Mouse (Mus musculus): ENCODE data around the gene Mybphl. TPM values are rescaled to one million over a fixed set of nuclear protein-coding genes. Genes with fewer than 3 reads are reported as not detected.

Mybphl gene
- polyA plus RNA-seq, 1 experiment from 2014 or later: 0.25 TPM

DNA sequence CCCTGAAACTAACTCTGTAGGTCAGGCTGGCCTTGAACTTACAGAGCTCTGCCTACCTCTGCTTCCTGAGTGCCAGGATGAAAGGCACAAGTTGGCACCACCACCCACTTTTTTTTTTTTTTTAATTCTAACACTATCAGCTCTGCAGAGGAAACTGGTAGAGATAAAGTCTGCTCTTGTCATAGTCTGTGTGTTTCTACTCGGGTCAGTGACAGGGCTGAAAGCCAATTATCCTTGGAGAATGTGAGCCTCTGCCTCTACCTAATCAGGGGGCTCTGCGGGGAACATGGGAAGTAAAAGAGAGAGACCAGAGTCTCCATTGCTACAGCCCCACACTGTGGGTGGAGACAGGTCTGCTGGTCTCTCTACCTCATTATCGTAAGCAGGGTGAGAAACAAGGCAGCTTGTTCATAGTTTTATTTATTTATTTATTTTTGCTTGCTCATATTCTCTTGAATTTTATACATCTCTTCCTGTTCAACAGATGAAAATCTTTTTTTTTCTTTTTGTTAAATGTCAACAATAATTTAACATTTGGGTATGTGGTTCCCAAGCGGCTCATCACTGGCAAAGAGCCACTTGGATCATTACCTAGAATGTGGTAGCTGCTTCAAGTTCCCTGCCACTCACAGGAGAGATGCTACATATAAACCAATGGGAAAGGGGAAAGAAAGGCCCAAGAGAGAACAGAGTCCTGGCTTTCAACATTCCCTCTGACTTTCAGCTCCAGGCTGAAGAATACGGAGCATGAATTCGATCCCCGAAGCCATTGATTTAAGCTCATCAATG lies 14.4 kb downstream of the Mybphl start:
- no peak overlapping the region for H3K27ac ChIP-seq
- peaks cover 19% of the 10 kb centered on the region for H3K4me1 ChIP-seq
- WGBS: 85% methylated on average over 7 of the region's 7 CpGs
- H3K4me3 ChIP-seq: no peak overlapping the region
- H3K27me3 ChIP-seq (replicated peaks): no peaks in the 10 kb centered on the region
- no peaks in the 10 kb centered on the region for H3K36me3 ChIP-seq
- no peaks in the 10 kb centered on the region for H3K9me3 ChIP-seq
- no peak for ATAC-seq (ENCODE audit: low FRiP score, low read depth)
- no peak overlapping the region for H3K9ac ChIP-seq
- no peak overlapping the region for H3K4me2 ChIP-seq (replicated peaks)

DNA sequence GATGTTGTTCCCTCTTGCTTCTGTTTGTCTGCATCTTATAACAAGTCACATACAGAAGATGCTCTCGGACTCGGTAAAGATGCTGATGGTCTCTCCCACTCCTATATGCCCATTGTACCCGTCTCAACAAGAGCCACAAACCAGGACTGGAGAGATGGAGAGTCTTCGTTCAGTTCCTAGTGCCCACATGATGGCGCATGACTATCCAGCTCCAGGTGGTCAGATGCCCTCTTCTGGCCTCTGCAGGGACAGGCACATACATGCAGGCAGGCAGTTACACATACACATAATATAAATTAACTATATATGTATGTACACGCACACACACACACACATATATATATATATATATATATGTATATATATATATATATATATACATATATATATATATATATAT lies 16.0 kb downstream of the Mybphl start:
- H3K9me3 ChIP-seq: no peaks in the 10 kb centered on the region
- H3K4me3 ChIP-seq: no peak overlapping the region
- no peak overlapping the region for H3K27ac ChIP-seq
- no peak overlapping the region for H3K9ac ChIP-seq
- no peak overlapping the region for H3K4me2 ChIP-seq (replicated peaks)
- WGBS: 75% methylated on average over 6 of the region's 6 CpGs
- no peaks in the 10 kb centered on the region for H3K27me3 ChIP-seq (replicated peaks)
- ATAC-seq (ENCODE audit: low FRiP score, low read depth): no peak
- H3K4me1 ChIP-seq: peaks cover 29% of the 10 kb centered on the region
- H3K36me3 ChIP-seq: no peaks in the 10 kb centered on the region; the same call in 1 of the 2 replicates

- peaks cover 29% of the 10 kb centered on the region for H3K4me1 ChIP-seq
- no peaks in the 10 kb centered on the region for H3K9me3 ChIP-seq
- 73% methylated on average over 14 of the region's 14 CpGs for WGBS
- peak overlapping the region; percentile 54; the same call in 1 of the 2 replicates for H3K9ac ChIP-seq
- no peak overlapping the region for H3K27ac ChIP-seq
- peak overlapping the region; percentile 74 for H3K4me2 ChIP-seq (replicated peaks)
- H3K4me3 ChIP-seq: no peak overlapping the region
- ATAC-seq (ENCODE audit: low FRiP score, low read depth): peak; percentile 10; the same call in 1 of the 2 replicates
- peaks cover 2% of the 10 kb centered on the region; the same call in 1 of the 2 replicates for H3K36me3 ChIP-seq
- no peaks in the 10 kb centered on the region for H3K27me3 ChIP-seq (replicated peaks)
These were observed 17.5 kb downstream of the Mybphl start for GRCm38 (mm10) chr3:108381945-108382875.

- peak within 1 kb of the TSS; percentile 54 for H3K9ac ChIP-seq
- peak; percentile 91 for ATAC-seq (ENCODE audit: low FRiP score, low read depth)
- H3K27me3 ChIP-seq (replicated peaks): no peaks in the 10 kb centered on the region
- peak within 1 kb of the TSS; percentile 59 for H3K4me3 ChIP-seq
- WGBS: 1% methylated on average over 44 of the region's 44 CpGs
- peak within 1 kb of the TSS; percentile 74 for H3K4me2 ChIP-seq (replicated peaks)
- no peak within 1 kb of the TSS for H3K27ac ChIP-seq
- H3K4me1 ChIP-seq: peaks cover 29% of the 10 kb centered on the region
- no peaks in the 10 kb centered on the region for H3K9me3 ChIP-seq
- peaks cover 2% of the 10 kb centered on the region; the same call in 1 of the 2 replicates for H3K36me3 ChIP-seq
These were observed 19.0 kb downstream of the Mybphl start, which contains the start of gene Psrc1 for GRCm38 (mm10) chr3:108383485-108384354. Psrc1 (plus strand) TSS chr3:108383839.

GRCm38 (mm10) chr3:108384425-108384824 lies 19.7 kb downstream of the Mybphl start:
- Histone ChIP-seq H3K4me2 (replicated peaks) (peak overlapping the region; percentile 74), H3K9ac (peak overlapping the region; percentile 54), H3K4me1 (peaks cover 31% of the 10 kb centered on the region), H3K36me3 (peaks cover 2% of the 10 kb centered on the region; the same call in 1 of the 2 replicates), H3K27ac (no peak overlapping the region), H3K9me3 (no peaks in the 10 kb centered on the region), H3K27me3 (replicated peaks) (no peaks in the 10 kb centered on the region), H3K4me3 (peak overlapping the region; percentile 59)
- 49% methylated on average over 2 of the region's 2 CpGs for WGBS
- no peak for ATAC-seq (ENCODE audit: low FRiP score, low read depth)

GRCm38 (mm10) chr3:108386186-108386585 lies 21.5 kb downstream of the Mybphl start:
- WGBS: 93% methylated on average over 10 of the region's 10 CpGs
- H3K27ac ChIP-seq: no peak overlapping the region

DNA sequence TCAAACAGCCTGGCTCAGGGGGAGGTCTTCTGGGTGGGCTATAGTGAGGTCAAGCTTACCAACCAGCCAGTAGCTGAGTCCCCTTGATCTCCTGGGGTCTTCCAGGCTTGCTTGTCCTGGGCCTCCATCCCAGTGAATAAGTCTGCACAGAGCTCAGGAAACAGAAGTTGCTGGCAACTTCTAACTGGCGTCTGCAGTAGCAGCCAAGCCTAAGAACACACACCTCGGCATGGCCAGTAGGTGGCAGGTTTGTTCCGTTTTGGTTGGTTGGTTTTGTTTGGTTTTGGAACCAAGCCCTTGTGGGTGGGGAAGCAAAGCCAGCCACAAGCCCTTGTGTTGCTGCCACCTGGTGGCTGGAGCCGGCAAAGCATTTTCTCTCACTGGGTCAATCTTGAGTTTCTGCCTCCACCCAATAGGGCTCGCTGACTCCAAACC lies 24.4 kb downstream of the Mybphl start:
- no peak overlapping the region for H3K4me3 ChIP-seq
- H3K36me3 ChIP-seq: peaks cover 32% of the 10 kb centered on the region
- WGBS: 2% methylated on average over 5 of the region's 5 CpGs
- no peak overlapping the region for H3K9ac ChIP-seq
- H3K9me3 ChIP-seq: no peaks in the 10 kb centered on the region
- no peak overlapping the region for H3K27ac ChIP-seq
- H3K4me2 ChIP-seq (replicated peaks): no peak overlapping the region
- peaks cover 19% of the 10 kb centered on the region for H3K4me1 ChIP-seq
- H3K27me3 ChIP-seq (replicated peaks): no peaks in the 10 kb centered on the region
- ATAC-seq (ENCODE audit: low FRiP score, low read depth): peak; percentile 73

More at GRCm38 (mm10) chr3:108386186-108386585, 21.5 kb downstream of the Mybphl start:
- no peak for ATAC-seq (ENCODE audit: low FRiP score, low read depth)
- Histone ChIP-seq H3K4me1 (peaks cover 33% of the 10 kb centered on the region), H3K36me3 (peaks cover 3% of the 10 kb centered on the region; the same call in 1 of the 2 replicates), H3K9ac (no peak overlapping the region), H3K4me2 (replicated peaks) (no peak overlapping the region), H3K27me3 (replicated peaks) (no peaks in the 10 kb centered on the region), H3K9me3 (no peaks in the 10 kb centered on the region), H3K4me3 (no peak overlapping the region)

- H3K9ac ChIP-seq: peak overlapping the region; percentile 29; the same call in 1 of the 2 replicates
- 28% methylated on average over 10 of the region's 10 CpGs for WGBS
These were observed 27.6 kb downstream of the Mybphl start for GRCm38 (mm10) chr3:108392299-108392698.

DNA sequence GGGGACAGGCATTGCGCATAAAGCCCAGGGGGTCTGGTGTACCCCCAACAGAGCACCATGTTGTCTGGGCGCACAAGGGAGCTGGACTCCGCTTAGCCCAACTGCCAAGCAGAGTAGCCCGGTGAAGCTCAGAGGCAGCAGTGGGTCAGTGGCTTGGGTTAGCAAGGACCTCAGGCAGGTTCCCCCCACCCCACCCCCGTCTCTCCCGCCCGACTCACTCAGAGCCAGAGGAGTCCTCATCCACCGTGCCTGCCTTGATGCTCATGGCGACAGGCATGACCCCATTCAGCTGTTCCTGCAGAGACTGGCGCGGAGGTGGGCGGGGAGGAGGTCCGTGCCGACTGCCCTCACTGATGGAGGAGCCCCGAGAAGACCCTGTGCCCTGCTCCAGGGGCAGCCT lies 28.1 kb downstream of the Mybphl start:
- H3K36me3 ChIP-seq: peaks cover 67% of the 10 kb centered on the region
- H3K4me2 ChIP-seq (replicated peaks): no peak overlapping the region
- H3K9me3 ChIP-seq: no peaks in the 10 kb centered on the region
- peaks cover 8% of the 10 kb centered on the region; the same call in 1 of the 2 replicates for H3K4me1 ChIP-seq
- H3K9ac ChIP-seq: peak overlapping the region; percentile 29; the same call in 1 of the 2 replicates
- ATAC-seq (ENCODE audit: low FRiP score, low read depth): no peak
- no peaks in the 10 kb centered on the region for H3K27me3 ChIP-seq (replicated peaks)
- no peak overlapping the region for H3K4me3 ChIP-seq
- 50% methylated on average over 15 of the region's 15 CpGs for WGBS
- no peak overlapping the region for H3K27ac ChIP-seq

More at GRCm38 (mm10) chr3:108392299-108392698, 27.6 kb downstream of the Mybphl start:
- Histone ChIP-seq H3K9me3 (no peaks in the 10 kb centered on the region), H3K27me3 (replicated peaks) (no peaks in the 10 kb centered on the region), H3K4me1 (peaks cover 8% of the 10 kb centered on the region; the same call in 1 of the 2 replicates), H3K36me3 (peaks cover 62% of the 10 kb centered on the region), H3K27ac (no peak overlapping the region), H3K4me2 (replicated peaks) (no peak overlapping the region), H3K4me3 (no peak overlapping the region)
- ATAC-seq (ENCODE audit: low FRiP score, low read depth): no peak

DNA sequence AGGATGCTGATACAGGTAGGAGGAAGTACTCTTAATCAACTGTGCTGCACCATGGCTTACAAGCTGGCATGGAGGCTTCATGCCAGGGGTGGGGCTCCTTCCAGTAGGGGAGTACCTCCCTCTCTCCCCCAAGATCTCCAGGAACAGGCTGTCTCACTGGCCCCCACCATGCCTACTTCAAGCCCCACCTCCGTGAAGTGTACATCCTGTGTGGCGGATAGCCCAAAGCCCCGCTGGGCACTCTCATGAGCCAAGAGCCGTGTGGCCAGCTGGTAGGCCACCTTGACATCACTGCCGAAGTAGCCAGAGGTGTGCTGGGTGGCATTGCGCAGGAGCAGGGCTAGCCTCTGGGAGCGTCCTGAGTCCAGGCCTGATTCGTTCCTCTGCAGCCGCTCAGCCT lies 33.6 kb downstream of the Mybphl start:
- no peak for ATAC-seq (ENCODE audit: low FRiP score, low read depth)
- Histone ChIP-seq H3K27ac (no peak overlapping the region), H3K4me3 (no peak overlapping the region), H3K27me3 (replicated peaks) (no peaks in the 10 kb centered on the region), H3K36me3 (peaks cover 98% of the 10 kb centered on the region), H3K9me3 (no peaks in the 10 kb centered on the region), H3K4me2 (replicated peaks) (no peak overlapping the region), H3K4me1 (peaks cover 11% of the 10 kb centered on the region), H3K9ac (no peak overlapping the region)
- 96% methylated on average over 9 of the region's 9 CpGs for WGBS

DNA sequence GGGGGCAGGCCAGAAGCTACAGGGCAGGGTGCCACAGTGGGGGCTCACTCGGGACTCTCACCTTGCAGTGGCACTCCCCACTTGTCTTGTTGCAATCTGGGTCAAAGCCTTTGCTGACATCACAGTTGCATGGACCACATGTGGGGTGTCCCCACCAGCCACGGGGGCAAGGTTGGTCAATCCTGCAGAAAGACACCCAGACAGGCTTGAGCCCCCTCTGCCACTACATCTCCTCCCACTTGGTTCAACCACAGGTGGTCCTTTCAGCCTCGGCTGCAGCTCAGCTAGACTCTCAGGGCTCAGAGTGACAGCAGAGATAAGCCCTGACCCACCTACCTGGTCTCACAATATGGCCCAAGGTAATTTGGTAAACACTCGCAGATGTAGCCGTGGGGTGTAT lies 35.7 kb downstream of the Mybphl start:
- no peaks in the 10 kb centered on the region for H3K9me3 ChIP-seq
- no peak overlapping the region for H3K9ac ChIP-seq
- no peak overlapping the region for H3K27ac ChIP-seq
- H3K27me3 ChIP-seq (replicated peaks): no peaks in the 10 kb centered on the region
- H3K4me2 ChIP-seq (replicated peaks): no peak overlapping the region
- WGBS: 86% methylated on average over 5 of the region's 5 CpGs
- peaks cover 22% of the 10 kb centered on the region for H3K4me1 ChIP-seq
- no peak overlapping the region for H3K4me3 ChIP-seq
- H3K36me3 ChIP-seq: peaks cover 95% of the 10 kb centered on the region
- ATAC-seq (ENCODE audit: low FRiP score, low read depth): no peak
